Mouse (Mus musculus) lung, postnatal 0 days (tissue): ENCODE measurements at regions not wholly inside any gene's neighbourhood (a gene's known extent, or its start where the extent isn't known, plus 50 kb on each side); places are given as distances from the start of the nearest gene placed in this dataset.

Source experiments
- CTCF ChIP-seq: IDR thresholded peaks from 2 replicates; pipeline ENCODE4 v1.5.1; 2016; ENCODE audit warnings: antibody characterized with exemption, mild to moderate bottlenecking
- EP300 ChIP-seq: IDR thresholded peaks from 2 replicates; pipeline ENCODE4 v1.6.1; 2016; ENCODE audit warnings: antibody characterized with exemption, mild to moderate bottlenecking, control low read depth

DNA sequence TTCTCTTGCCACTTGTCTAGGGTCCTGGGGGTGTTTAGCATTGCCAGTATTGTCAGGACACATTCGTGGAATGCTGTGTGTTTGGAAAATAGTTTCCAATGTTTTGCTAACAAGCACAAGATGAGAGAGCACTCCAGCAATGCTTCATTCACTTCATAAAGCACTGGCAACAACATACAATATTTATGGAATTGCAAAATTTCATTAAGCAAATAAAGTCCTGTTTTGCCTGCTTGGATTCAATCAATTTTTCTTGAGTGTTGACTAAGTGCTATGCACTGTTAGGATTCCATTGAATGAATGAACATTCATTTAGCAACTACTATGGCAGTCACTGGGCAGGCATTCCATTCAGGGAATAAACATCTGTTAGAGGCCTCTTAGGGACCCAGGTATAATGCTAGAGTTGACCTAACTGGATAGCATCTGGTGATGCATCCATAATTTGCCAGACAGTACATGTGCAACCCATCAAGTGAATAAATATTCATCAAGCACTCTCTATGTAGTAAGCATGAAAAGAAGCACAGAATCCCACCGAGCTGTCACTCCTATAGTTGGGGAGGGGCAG lies 171.2 kb upstream of the Klf4 start:
- TF ChIP-seq CTCF (no peak), EP300 (no peak)
